Mouse (Mus musculus) liver, embryonic 16.5 days (tissue): ENCODE results near the gene Slc7a10. TPM values are rescaled to one million over a fixed set of nuclear protein-coding genes. Genes with fewer than 3 reads are reported as not detected.

Source experiments
- ATAC-seq: fragments of 200-750 bp; cut with Nextera tagmentation; 2 replicates; pipeline ENCODE4 v1.8.0; 2017; ENCODE audit warnings: low read depth, mild to moderate bottlenecking, moderate number of reproducible peaks, moderate library complexity
- H3K27ac ChIP-seq: fragments of 300-500 bp; sonication (generic); 2 replicates; pipeline ENCODE4 v1.5.1; 2014; ENCODE audit warnings: mild to moderate bottlenecking, low read length
- H3K27me3 ChIP-seq: fragments of 300-500 bp; sonication (generic); 2 replicates; pipeline ENCODE4 v1.6.1; 2014; ENCODE audit warnings: low read depth, low read length, mixed read lengths; ENCODE audit not compliant: control insufficient read depth, insufficient read depth
- H3K36me3 ChIP-seq: fragments of 300-500 bp; sonication (generic); 2 replicates; pipeline ENCODE4 v1.6.1; 2014; ENCODE audit warnings: mild to moderate bottlenecking; ENCODE audit not compliant: control insufficient read depth, insufficient read depth
- H3K4me1 ChIP-seq: fragments of 300-500 bp; sonication (generic); 2 replicates; pipeline ENCODE4 v1.6.1; 2014; ENCODE audit warnings: low read depth, low read length, mixed read lengths; ENCODE audit not compliant: control insufficient read depth
- H3K4me2 ChIP-seq: fragments of 300-500 bp; sonication (generic); 2 replicates; pipeline ENCODE4 v1.6.1; 2014; ENCODE audit warnings: low read depth, low read length, mixed read lengths
- H3K4me3 ChIP-seq: fragments of 300-500 bp; sonication (generic); 2 replicates; pipeline ENCODE4 v1.5.1; 2014; ENCODE audit warnings: low read depth, mild to moderate bottlenecking, low read length
- H3K9ac ChIP-seq: fragments of 300-500 bp; sonication (generic); 2 replicates; pipeline ENCODE4 v1.6.1; 2014; ENCODE audit warnings: low read depth, low read length
- H3K9me3 ChIP-seq: fragments of 300-500 bp; sonication (generic); replicated peaks from 2 replicates; pipeline ENCODE4 v1.6.1; 2016; ENCODE audit warnings: low read length; ENCODE audit not compliant: control insufficient read depth
- WGBS: fragments of 180-500 bp; shearing (Covaris S2); extraction: QIAGEN DNeasy Blood & Tissue Kit; methylation state at CpG from one replicate; pipeline ENCODE4 v1.1.7; 2014; ENCODE audit not compliant: insufficient replicate concordance; 5-methylcytosine and 5-hydroxymethylcytosine counted together
- polyA plus RNA-seq: library from polyadenylated mRNA; unstranded; fragments of >200 nt; fragmentation: Nextera tagmentation; extraction: Ambion mirVana; gene quantifications from 2 replicates; pipeline ENCODE4 v1.2.1, GENCODE M21; 2015

Gene Slc7a10
- polyA plus RNA-seq, 1 experiment from 2014 or later, result 0.50 TPM

DNA sequence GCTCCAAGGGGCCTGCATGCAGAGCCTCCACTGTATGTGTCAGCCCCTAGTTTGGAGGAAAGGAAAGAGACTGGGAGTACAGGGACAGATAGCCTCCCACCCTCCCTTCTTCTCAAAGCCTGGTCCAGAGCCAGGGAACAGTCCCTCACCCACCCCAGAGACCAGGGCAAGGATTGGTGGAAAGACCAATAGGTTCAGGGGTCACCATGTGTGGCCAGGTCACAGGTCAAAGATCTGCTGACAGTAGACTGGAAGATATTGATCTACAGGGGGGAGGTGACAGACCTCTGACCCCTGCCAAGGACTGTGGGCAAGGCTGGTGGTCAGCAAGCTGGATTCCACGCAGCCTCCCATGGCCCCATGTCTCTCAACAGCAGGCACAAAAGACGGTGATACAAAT is 18.3 kb upstream of the Slc7a10 start:
- Histone ChIP-seq H3K9me3 (no peaks in the 10 kb centered on the region), H3K4me2 (no peak overlapping the region), H3K27me3 (no peaks in the 10 kb centered on the region), H3K27ac (peak overlapping the region; percentile 58), H3K4me3 (no peak overlapping the region), H3K4me1 (peaks cover 14% of the 10 kb centered on the region), H3K9ac (no peak overlapping the region), H3K36me3 (no peaks in the 10 kb centered on the region)
- ATAC-seq, result peak; percentile 87
- 46% methylated on average over 2 of the region's 2 CpGs for WGBS

DNA sequence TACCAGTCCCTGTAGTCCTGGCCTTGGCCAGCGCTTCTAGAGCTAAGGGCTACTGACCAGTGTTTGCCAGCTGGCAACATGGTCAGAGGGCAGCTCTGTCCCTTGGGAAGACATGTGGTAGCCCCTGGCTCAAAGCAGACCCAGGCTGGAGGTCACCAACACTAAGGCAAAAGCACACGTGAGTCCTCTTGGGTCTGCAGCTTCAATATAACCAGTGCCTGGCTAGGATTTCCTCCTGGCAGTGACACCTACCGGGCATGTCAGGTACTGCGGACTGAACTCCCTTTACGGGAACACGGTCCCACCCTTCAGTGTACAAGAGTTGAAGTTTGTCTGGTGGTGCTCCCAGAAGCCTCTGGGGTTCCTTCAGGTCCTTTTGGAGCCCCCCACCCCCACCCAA is 16.8 kb upstream of the Slc7a10 start:
- H3K27me3 ChIP-seq, result no peaks in the 10 kb centered on the region
- 0 out of 2 replicates have a peak overlapping the region, but pooled peaks have one; percentile 6 for H3K4me2 ChIP-seq
- no peak for ATAC-seq
- H3K4me3 ChIP-seq, result no peak overlapping the region
- no peaks in the 10 kb centered on the region for H3K36me3 ChIP-seq
- WGBS, result 13% methylated on average over 6 of the region's 6 CpGs
- H3K27ac ChIP-seq, result peak overlapping the region; percentile 46; the same call in 1 of the 2 replicates
- H3K9ac ChIP-seq, result peak overlapping the region; percentile 17; the same call in 1 of the 2 replicates
- H3K9me3 ChIP-seq, result no peaks in the 10 kb centered on the region
- peaks cover 11% of the 10 kb centered on the region for H3K4me1 ChIP-seq

DNA sequence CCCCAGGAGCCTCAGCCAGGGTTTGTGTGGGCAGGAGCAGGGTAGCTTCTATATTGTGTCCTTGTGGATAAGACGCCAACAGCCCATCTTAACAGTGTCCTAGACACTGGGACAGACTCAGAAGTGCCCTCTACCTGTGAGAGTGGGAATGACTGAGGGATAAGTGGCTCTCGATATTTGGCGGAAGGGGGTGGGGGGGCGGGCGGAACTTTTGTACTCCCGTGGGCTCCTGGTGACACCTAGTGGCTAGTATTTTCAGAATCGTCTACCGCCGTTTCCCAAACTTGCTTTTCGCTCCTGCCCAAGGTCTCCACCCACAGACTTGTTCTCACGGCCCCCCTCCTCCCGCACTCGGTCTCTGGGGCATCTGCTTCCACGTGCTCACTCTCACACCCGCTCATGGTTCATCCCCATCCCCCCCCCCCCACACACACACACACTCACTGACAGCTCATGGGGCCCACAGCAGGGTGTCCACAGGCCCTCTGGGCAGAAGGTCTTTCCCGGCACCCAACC is 14.3 kb upstream of the Slc7a10 start:
- Histone ChIP-seq H3K9ac (no peak overlapping the region), H3K4me3 (no peak overlapping the region), H3K4me1 (peaks cover 5% of the 10 kb centered on the region), H3K4me2 (no peak overlapping the region), H3K9me3 (no peaks in the 10 kb centered on the region), H3K27ac (no peak overlapping the region), H3K27me3 (no peaks in the 10 kb centered on the region), H3K36me3 (no peaks in the 10 kb centered on the region)
- ATAC-seq, result no peak
- 3% methylated on average over 16 of the region's 16 CpGs for WGBS

DNA sequence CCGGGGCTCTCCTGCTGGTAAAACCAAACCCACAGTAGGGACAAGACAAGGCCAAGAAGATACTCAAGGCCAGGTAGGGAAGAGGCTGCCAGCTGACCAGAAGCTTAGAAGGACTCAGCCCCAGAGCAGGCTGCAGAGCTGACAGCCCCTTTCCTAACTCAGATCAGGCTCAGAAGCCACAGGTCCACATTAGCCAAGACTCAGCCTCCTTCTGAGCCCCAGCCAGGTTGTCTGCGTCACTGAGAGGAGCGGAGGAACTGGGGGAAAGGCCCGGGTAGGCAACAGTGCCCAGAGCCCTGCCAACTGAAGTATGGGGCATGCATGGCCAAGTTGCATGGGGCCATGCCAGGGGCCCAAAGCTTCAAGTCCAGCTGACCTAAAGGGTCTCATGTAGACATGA is 13.7 kb upstream of the Slc7a10 start:
- no peak for ATAC-seq
- H3K36me3 ChIP-seq, result no peaks in the 10 kb centered on the region
- WGBS, result 62% methylated on average over 4 of the region's 4 CpGs
- H3K9ac ChIP-seq, result no peak overlapping the region
- peaks cover 2% of the 10 kb centered on the region; the same call in 1 of the 2 replicates for H3K4me1 ChIP-seq
- H3K4me2 ChIP-seq, result no peak overlapping the region
- H3K9me3 ChIP-seq, result no peaks in the 10 kb centered on the region
- no peak overlapping the region for H3K4me3 ChIP-seq
- H3K27ac ChIP-seq, result no peak overlapping the region
- H3K27me3 ChIP-seq, result no peaks in the 10 kb centered on the region

DNA sequence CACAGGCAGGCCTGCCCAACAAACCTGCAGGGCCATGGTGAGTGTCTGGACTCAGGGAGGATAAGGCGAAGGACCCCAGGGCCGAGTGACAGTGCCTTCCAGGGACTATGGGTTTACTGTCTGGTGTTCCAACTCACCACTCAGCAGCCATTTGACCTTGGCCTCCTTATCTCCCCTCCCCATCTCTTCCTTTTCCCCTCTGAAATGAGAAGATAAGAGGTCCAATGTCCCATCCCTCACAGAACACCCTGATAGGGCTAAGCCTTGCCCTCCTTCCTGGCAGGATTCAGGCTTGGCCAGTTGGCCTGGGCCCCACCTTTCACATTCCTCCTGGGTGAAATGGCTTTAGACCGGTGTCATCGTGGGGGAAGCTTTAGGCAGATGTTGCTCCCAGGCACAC is 10.7 kb upstream of the Slc7a10 start:
- ATAC-seq, result no peak
- Histone ChIP-seq H3K4me1 (no peaks in the 10 kb centered on the region), H3K4me2 (no peak overlapping the region), H3K4me3 (no peak overlapping the region), H3K9me3 (no peaks in the 10 kb centered on the region), H3K9ac (no peak overlapping the region), H3K36me3 (no peaks in the 10 kb centered on the region), H3K27ac (no peak overlapping the region), H3K27me3 (no peaks in the 10 kb centered on the region)
- 34% methylated on average over 4 of the region's 4 CpGs for WGBS

DNA sequence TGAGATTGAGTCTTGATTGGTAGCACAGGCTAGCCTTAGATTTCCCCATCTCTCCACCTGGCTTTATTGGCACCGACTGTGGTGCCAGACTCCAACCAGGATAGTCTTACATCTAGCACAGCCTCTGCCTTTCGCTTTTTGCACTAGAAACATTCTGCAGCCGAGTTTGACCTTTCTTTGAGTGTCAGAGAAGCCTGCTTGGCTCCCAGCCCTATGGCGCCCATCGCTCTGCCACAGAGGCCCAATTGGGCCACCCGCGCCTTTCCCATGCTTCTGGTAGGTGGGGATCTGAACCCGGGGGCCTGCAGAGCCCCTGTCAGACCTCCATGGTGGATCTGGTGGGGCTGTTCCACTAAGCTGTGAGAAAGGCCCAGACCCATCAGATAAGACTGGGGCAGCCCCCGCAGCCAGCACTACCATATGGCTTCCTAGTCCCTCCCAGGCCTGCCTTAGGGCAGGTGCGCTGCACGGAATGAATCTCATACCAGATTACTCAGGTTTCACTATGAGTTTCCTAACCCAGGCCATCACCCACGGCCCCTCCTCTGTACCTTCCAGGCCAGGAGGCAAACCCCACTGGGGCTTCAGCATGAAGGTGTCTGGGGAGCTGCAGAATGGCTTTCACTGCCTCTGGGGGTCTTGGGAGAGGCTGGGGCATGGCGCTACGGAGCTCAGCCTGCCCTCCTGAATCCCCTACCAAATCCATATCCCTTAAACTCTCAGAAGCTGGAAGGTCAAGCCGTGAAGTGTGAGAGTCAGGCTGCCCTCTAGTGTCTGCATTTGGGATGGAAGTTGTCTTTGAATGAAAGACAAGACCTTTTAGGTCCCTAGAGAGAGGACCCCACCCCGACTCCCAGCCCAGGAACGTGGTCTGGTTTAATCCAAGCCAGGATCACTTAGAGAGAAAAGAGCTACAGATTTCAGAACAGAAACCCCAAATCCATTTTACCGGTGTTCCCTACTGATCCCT is 9.5 kb upstream of the Slc7a10 start:
- H3K4me2 ChIP-seq, result no peak overlapping the region
- no peak overlapping the region for H3K9ac ChIP-seq
- WGBS, result 40% methylated on average over 18 of the region's 18 CpGs
- no peak for ATAC-seq
- H3K4me3 ChIP-seq, result no peak overlapping the region
- no peaks in the 10 kb centered on the region for H3K36me3 ChIP-seq
- H3K9me3 ChIP-seq, result no peaks in the 10 kb centered on the region
- H3K27me3 ChIP-seq, result no peaks in the 10 kb centered on the region
- no peaks in the 10 kb centered on the region for H3K4me1 ChIP-seq
- H3K27ac ChIP-seq, result no peak overlapping the region

DNA sequence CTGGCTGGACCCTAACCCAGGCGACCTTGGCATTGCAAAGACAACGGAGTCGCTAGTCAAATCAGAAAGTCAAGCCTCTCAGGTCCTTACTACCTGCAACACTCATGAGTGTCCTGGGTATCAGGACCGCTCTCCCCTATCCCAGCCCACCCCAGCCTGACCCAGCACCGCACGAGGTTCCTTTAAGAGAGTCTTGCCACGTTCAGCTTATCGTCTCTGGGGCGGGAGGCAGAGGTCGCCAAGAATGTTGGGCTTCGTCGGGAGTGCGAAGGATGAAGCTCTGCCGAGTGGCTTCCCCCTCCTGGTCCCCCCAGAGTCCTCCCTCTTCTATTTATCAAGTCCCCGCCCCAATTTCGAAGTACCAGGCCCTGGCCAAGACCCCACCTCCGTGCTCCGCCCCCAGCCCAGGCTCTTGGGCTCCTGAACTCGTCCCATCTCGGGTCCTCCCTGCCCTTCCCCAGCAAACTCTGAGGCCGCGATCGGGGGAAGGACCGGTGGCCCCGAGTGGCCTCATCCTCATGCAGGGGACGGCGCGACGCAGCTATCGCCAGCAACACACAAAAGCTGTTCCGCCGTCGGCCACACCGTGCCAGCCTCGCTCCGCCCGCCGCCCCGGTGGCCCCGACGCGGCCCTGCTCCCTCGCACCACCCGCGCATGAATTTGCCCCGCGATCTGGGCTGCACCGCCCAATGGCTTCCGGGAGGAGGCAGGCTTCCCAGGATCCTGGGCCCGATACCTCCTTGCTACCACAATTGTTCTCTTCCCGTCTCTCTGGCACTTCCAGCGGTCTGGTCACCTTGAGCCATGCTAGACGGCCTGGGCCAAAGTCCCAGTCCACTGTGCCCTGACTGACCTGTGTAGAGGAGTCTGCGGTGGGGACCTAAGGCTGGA is 1.1 kb upstream of the Slc7a10 start:
- Histone ChIP-seq H3K27me3 (peaks cover 36% of the 10 kb centered on the region), H3K4me3 (0 out of 2 replicates have a peak overlapping the region, but pooled peaks have one; percentile 13), H3K4me2 (peak overlapping the region; percentile 31), H3K9me3 (peaks cover 3% of the 10 kb centered on the region), H3K9ac (no peak overlapping the region), H3K4me1 (no peaks in the 10 kb centered on the region; the same call in 1 of the 2 replicates), H3K27ac (no peak overlapping the region), H3K36me3 (no peaks in the 10 kb centered on the region)
- ATAC-seq, result no peak
- 2% methylated on average over 54 of the region's 54 CpGs for WGBS

DNA sequence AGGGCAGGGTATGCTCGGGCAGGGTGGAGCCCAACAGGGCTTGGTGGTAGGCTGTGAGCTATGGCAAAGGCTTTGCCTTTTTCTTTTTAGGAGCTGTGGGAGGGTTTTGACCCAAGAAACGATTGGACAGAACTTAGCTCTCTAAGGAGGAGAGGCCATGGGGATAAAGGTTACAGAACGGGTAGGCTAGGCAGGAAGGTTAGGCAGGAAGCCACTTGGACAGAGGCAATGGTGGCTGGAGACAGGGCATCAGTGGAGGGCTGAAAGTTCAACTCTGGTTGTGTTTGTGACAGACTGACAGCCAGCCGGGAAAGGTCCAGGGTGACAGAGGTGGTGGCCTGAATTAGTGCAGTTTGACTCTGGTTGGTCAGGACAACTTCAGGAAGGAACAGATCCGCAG is 3.5 kb downstream of the Slc7a10 start:
- H3K4me1 ChIP-seq, result no peaks in the 10 kb centered on the region; the same call in 1 of the 2 replicates
- H3K27me3 ChIP-seq, result peaks cover 33% of the 10 kb centered on the region
- no peaks in the 10 kb centered on the region for H3K36me3 ChIP-seq
- no peak overlapping the region for H3K9ac ChIP-seq
- H3K9me3 ChIP-seq, result no peaks in the 10 kb centered on the region
- no peak overlapping the region for H3K4me3 ChIP-seq
- no peak overlapping the region for H3K4me2 ChIP-seq
- WGBS, result 32% methylated on average over 5 of the region's 5 CpGs
- ATAC-seq, result no peak
- no peak overlapping the region for H3K27ac ChIP-seq
